Mouse (Mus musculus) CH12.LX (cell line): ENCODE measurements around the gene Tekt3.

Source experiments
- EP300 ChIP-seq: IDR thresholded peaks from 2 replicates; pipeline ENCODE4 v1.6.1; 2011; ENCODE audit warnings: low read length, improper control_type of control experiment
- GABPA ChIP-seq: IDR thresholded peaks from 2 replicates; pipeline ENCODE4 v1.6.1; 2012; ENCODE audit warnings: low read depth, low read length, improper control_type of control experiment, inconsistent platforms; ENCODE audit not compliant: insufficient replicate concordance
- POLR2A ChIP-seq: IDR thresholded peaks from 2 replicates; pipeline ENCODE4 v1.6.1; 2011; ENCODE audit warnings: low read depth, mild to moderate bottlenecking, improper control_type of control experiment, low read length
- RAD21 ChIP-seq: IDR thresholded peaks from 2 replicates; pipeline ENCODE4 v1.6.1; 2011; ENCODE audit warnings: low read depth, mild to moderate bottlenecking, low read length, improper control_type of control experiment, moderate library complexity

DNA sequence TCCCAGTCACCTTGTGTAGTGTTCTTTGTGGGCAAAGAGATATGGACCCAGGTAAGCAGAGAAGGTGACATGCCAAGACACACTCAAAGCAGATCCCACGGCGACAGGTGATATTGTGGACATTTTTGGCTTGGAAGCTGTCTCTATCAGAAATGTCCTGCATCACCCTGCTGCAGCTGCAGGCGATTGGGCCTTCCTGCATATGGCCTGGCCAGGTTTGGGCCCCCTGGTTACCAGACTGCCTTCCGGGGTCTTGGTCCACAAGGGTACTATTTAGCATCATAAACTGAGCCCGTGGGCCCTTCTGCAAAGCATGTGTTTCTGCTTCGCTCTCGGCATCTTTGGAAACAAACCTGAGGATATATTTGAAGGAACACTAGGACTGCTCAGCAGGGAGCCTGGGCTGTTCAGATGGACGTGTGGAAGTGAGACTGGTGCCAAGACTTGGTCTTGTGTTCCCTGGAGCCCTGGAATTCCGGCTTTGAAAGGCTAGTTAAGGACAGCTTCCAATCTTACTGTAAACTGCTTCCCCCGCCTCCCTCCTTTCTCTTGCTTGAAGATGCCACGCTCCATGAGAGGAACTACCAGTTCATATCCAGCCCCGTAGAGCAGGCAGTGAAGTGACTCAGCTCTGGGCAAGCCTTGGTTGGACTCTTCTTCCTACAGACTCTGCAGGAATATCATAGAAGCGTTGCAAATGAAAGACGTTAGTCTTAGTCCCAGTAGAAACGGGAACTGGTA, 73.5 kb downstream of the Tekt3 start:
- TF ChIP-seq RAD21 (no peak), GABPA (no peak), POLR2A (no peak), EP300 (no peak)
